Mouse (Mus musculus): ENCODE measurements around the gene Bscl2.

Bscl2 gene

DNA sequence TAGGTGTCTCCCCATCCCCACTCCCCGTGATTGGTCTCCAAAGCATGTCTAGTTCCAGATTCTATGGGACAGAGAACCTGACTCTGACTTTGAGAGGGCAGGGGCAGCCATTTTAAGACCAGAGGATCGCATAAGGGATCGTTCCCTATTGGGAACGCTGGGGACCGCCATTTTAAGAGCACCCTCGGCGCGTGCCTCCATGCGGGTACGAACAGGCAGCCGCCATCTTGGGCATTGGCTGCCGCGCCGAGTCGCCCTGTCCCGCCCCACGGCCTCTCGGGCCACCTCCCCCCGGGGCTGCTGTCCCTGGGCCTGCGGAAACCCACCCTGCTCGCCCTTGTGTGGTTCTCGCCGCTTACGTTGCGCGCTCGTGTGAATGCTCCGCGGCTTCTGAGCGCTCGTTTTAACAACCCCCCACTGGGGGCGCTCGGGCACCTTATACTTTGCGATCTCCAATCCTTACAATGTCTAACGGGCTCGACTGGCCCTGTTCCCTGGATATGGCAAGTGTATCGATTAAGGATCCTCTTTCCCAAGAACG is at the start of gene Bscl2:
Bscl2 (plus strand) TSS at position 217 of the 541 bp plus-strand sequence.
- peak; percentile 89 to 90 for DNase-seq

DNA sequence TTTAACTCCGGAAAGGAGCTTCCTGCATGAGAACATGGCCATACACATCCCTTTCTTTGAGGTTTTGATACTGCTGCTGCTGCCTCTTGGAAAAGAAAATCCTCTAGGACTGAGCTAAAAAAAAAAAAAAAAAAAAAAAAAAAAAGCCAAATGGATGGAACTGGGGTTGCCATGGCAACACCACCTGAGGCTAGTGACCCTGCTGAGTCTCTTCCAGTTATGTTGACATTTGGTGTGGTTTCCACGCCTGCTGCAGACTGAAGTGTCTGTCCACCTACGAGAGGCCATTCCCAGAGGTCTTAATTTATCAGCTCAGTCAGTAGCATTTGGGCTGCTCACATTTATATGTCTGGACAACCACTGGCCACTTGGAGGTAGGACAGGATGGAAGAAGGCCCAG is 48.7 kb upstream of the Bscl2 start:
- DNase-seq: peak; percentile 61 to 67

GRCm38 (mm10) chr19:8789171-8789570 is 48.1 kb upstream of the Bscl2 start:
- peak in 1 of 2 experiments; percentile 18 for DNase-seq

DNA sequence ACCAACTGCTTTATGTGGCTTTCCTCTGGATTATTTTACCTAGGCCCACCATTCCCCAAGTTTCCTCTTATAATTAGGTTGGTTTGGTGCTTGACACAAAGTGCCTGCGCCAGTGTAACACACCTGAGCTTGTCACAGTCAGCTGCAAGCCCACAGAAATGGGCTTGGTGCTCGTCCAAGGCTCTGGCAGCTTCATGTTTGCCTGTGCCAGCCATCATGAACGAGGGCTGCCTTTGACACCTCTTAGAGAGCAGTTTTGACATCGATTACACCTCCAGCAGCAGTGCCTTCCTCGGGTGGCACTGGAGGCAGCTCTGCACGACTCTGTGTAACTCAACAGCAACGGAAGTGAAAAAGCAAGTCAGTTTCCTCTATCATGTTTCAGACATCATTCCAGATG is 47.1 kb upstream of the Bscl2 start:
- DNase-seq: peak; percentile 59 to 64

DNA sequence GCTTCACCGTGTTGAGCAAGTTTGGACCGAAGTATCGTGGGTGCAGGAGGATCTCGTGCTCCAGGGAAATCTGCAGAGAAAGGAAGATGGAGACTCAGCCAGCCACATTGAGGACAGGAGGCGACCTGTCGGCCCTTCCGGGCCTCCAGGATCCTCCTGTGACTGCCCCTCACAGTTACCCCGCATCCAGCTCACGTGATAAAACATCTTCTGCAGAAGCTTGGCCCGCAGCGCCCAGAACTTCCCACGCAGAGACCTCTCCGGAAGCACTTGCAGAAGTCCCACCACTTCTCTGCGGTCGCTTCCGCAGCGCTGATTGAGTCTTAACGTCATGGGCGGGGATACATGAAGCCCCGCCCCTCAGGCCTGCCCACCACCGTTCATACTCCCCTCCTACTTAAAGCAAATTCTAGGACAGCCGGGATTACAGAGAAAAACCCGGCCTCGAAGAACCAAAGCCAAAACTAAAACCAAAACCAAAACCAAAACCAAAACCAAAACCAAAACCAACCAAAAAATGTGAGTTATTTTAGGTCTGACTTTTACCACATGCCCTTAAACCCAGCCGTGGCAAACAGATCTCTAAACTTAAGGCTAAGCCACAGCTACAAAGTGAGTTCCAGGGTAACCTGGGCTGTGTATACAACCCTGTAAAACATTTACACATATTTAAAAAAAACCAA is 38.9 kb upstream of the Bscl2 start, which contains the start of gene Polr2g:
Polr2g (minus strand) TSS at position 314 of the 683 bp plus-strand sequence.
- peak; percentile 90 for DNase-seq

- DNase-seq: no peak
These were observed 38.3 kb upstream of the Bscl2 start for GRCm38 (mm10) chr19:8798947-8799315.

DNA sequence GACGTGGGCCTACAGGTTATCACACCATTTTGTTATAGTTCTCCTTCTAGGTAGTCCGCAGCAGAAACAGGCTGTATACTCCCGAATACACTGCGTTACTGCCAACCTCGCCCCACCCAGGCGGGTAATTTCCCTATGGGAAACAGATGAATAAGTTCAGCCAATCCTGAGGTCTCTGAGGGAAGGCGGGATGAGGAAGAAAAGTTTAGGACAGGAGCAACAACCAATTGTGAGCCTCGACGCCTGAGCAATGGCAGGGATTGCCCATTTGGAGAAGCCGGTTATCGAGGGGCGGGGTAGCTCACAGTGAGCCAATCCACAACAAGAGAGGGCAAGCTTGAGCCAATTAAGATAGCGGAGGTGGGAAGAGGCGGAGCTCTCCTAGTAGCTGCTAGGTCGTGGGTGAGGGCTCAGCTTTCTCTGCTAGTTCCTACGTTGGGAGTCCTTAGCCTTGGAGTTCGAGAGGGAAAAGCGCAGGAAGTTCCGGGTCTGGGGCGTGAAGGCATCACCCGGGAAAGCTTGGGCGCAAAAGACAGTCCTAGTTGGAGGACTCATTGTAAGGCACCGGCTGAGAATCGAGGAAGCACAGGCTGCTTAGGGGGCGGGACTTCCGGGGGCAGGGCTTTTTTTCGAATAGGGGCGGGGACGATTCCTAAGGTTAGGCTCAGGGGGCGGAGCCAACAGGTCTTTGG is 35.0 kb upstream of the Bscl2 start, which contains the start of gene Zbtb3:
Zbtb3 (plus strand) TSS at position 426 of the 692 bp plus-strand sequence.
- peak; percentile 93 for DNase-seq

- no peak for DNase-seq
These were observed 34.0 kb upstream of the Bscl2 start for GRCm38 (mm10) chr19:8803204-8803780.

GRCm38 (mm10) chr19:8803879-8804660 is 33.2 kb upstream of the Bscl2 start:
- DNase-seq: no peak

- no peak for DNase-seq
These were observed 30.5 kb upstream of the Bscl2 start for GRCm38 (mm10) chr19:8806810-8807209.

DNA sequence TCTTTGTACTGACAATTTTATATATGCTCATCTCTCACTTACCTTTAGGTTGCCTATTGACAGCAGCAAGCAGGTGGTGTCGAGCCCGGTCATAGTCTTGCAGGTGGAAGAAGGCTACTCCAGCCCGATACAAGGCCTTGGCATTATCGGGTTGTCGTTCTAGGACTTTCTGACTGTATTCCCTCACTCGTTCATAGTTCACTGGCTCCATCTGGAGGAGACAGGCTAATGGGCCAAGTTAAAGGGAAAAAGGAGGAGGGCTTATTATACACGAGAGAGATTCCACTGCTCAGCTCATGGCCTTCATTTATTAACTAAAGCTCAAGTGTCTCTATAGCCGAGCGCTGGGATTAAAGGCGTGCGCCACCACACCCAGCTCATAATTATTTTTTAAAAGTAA is 21.5 kb upstream of the Bscl2 start:
- peak; percentile 54 to 62 for DNase-seq

GRCm38 (mm10) chr19:8817001-8817400 is 20.3 kb upstream of the Bscl2 start:
- DNase-seq: no peak

- DNase-seq: no peak
These were observed 18.9 kb upstream of the Bscl2 start for GRCm38 (mm10) chr19:8818301-8818798.

GRCm38 (mm10) chr19:8818801-8819595 is 18.3 kb upstream of the Bscl2 start, which contains the start of gene Ttc9c:
Gene Ttc9c, minus strand, starts transcription at chr19:8819333.
- peak; percentile 95 to 97 for DNase-seq

DNA sequence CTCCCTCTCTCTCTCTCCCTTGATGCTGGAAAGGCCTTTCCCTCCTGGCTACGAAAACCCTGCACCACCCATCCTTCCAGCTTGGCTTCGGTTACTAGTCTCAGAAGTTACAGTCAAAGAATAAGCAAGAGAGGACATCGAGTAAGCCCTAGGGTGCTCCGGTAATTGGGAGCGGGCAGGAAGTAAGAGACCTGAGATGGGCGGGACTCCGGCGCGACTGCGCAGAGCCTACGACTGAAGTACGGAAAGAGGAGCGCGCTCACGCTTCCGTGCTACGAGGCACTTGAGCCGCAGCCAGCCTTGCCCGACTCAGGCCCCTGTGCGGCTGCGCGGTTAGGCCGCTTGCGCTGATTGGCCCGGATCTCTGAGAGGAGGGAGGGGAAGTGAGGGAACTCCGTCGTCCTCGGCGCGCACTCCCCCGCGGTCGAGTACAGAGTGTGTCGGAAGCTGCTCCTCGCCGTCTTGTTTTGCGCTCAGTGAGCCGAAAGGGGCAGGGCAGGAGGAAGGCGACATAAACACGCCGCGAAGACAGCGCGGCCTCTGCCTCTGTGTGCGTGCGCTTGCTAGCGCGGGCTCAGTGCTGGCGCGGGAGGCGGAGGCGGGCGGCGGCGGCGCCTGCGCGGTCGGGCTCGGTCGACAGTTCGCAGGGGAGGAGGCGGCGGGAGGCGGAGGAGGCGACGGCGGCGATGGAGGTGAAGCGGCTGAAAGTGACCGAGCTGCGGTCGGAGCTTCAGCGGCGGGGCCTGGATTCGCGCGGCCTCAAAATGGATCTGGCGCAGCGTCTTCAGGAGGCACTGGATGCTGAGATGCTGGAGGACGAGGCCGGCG is 17.5 kb upstream of the Bscl2 start, which contains the start of gene Hnrnpul2:
Hnrnpul2 (plus strand) TSS at position 415 of the 828 bp plus-strand sequence.
- DNase-seq: peak; percentile 99

DNA sequence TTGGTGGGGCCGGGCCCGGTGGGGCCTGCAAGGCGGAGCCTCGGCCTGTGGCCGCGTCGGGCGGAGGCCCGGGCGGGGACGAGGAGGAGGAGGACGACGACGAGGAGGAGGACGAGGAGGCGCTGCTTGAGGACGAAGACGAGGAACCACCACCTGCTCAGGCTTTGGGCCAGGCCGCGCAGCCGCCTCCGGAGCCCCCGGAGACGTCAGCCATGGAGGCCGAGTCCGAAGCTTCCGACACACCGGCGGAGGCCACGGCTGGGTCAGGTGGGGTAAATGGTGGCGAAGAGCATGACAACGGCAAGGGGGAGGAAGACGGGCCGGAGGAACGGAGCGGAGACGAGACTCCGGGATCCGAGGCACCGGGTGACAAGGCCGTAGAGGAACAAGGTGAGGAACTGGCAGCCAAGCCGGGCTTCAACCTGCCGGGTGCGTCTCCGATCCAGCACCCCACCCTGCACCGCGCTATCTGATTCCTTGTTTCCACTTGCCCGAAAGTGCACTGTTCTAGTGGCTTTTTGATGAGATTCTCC is 16.8 kb upstream of the Bscl2 start:
- DNase-seq: no peak

DNA sequence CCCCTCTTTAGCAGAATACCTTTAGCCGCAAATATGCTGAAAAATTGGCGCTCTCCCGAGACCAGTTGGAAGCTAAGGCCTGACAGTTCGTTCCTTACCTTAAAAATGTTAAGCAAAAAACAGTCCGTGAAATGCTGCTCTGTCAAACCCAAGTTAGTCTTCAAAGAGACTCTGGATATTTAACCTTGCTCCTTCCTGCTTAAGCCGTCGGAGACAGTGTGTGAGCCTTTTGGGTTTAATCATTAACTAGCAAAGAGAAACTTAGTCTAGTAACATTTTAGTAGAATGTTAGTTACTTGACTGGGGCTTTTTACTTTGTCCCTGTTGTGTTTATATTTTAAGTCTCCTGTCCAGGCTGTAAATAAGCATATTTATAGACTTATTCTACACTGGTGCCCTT is 16.1 kb upstream of the Bscl2 start:
- no peak for DNase-seq

- DNase-seq: peak; percentile 79
These were observed 14.6 kb upstream of the Bscl2 start for GRCm38 (mm10) chr19:8822696-8823095.

GRCm38 (mm10) chr19:8829660-8830059 is 7.6 kb upstream of the Bscl2 start, which contains the start of gene AC129217.1:
Gene AC129217.1, plus strand, starts transcription at chr19:8829773.
- DNase-seq: no peak

DNA sequence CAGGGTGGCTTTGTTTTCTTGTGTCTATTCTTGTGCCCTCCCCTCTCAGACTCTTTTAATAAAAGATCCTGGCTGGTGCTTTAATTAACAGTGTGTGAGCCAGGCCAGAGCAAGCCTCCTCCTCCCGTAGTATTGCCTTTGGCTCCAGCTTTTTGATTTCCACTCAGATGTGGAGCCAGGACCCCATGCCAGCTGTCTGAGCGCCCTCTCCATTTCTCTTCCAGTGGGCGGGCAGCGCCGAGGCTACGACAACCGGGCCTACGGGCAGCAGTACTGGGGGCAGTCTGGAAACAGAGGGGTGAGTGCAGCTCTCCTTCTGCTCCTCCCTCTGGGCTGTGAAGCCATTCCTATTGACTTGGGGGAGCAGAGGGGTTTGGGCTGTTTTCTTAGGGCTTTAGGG is 6.6 kb upstream of the Bscl2 start:
- peak in 1 of 2 experiments; percentile 47 for DNase-seq
